Mouse (Mus musculus): ENCODE results near the gene Lars2.

The Lars2 gene

DNA sequence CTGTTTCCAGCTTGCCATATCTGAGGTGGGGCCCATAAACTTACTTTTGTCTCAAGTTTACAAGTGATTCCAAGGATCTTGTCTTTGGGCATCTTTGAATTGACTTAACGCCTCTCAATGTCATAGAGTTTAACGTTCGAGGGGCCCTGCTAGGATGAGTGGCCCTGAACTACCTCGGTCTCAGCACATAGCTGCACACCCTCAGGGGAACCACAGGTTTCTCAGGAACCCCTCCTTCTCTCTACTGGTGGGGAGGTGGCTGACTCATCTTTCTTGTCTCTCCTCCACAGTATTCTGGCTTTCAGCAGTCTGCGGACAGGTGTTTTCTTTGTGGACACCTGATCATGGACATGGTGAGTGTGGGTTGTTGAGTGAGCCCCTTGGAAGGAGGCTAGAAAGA is 144.2 kb downstream of the Lars2 start:
- 81% methylated on average over 5 of the region's 5 CpGs for WGBS
